Mouse (Mus musculus) layer of hippocampus, adult 8-10 months (tissue): ENCODE measurements at regions not wholly inside any gene's neighbourhood (a gene's known extent, or its start where the extent isn't known, plus 50 kb on each side); places are given as distances from the start of the nearest gene placed in this dataset.

Experiments
- DNase-seq, 2 experiments: peaks; one replicate each; pipeline ENCODE4 v3.0.0; 2022; ENCODE audit warnings: low spot score in 2 of 2

GRCm38 (mm10) chr14:99788185-99788584 is 489.7 kb downstream of the Klf5 start:
- no peak for DNase-seq

- no peak for DNase-seq
Observed at GRCm38 (mm10) chr14:99796293-99796692, 488.2 kb downstream of the Klf12 start.

- no peak for DNase-seq
Observed at GRCm38 (mm10) chr14:99806052-99806451, 478.4 kb downstream of the Klf12 start.

GRCm38 (mm10) chr14:99806599-99806998 is 477.9 kb downstream of the Klf12 start:
- DNase-seq, result no peak

GRCm38 (mm10) chr14:99812741-99813485 is 471.6 kb downstream of the Klf12 start:
- no peak for DNase-seq
